ENCODE assay signal across 9 mouse cellular contexts in the genomic region with DNA sequence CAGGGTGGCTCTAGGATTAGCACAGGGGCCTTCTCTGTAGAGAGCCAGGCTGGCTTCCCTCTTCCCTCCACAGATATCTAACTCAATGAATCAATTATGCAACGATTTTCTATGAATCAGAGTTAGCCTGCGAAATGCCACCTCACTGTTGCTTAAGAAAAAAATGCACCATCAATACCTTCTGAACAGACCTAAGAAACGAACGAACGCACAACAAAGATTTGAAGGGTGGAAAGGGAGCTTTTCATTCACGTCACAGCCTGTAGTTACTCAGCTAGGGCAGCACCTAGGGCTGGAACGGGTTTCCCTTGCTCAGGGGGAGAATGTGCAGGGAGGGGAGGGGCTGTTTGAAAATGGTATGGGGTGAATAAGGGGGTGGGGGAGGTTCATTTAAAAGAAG. TPM values are rescaled to one million over a fixed set of nuclear protein-coding genes. Genes with fewer than 3 reads are reported as not detected.
DNase-seq lines count a peak whose midpoint lies in the region; ATAC-seq lines count a peak whose summit lies in the region.
"Had no signal": no experiment of that assay in that cellular context is flagged by ENCODE, and none has a peak within 500 bp of the region (broad histone marks: within the 10 kb centered on the region; RNA-seq: fewer than 3 reads in every experiment).

No protein-coding gene starts in this region.

- DNase-seq in heart, adult 11 months = peak; percentile 85
- DNase-seq in heart, postnatal 4 days = no peak
- peak; percentile 17 for DNase-seq in retina, embryonic 14.5 days (ENCODE audit: low spot score)
- no peak for DNase-seq in retina, postnatal 1 day
- peak; percentile 65 for DNase-seq in induced T-regulatory cell, adult 2 months (ENCODE audit: low read depth)
- no peak for DNase-seq in cerebellum, postnatal 36 days
- no peak for DNase-seq in urinary bladder, postnatal 4 days (ENCODE audit: low spot score in 2 of 2)
- DNase-seq: thymus, postnatal 4 days had no signal

- ATAC-seq in granulocyte monocyte progenitor cell, adult 5-6 weeks (replicated peaks; ENCODE audit: poor library complexity, severe bottlenecking) = no peak

RNA-seq across cellular contexts. Expression of a gene that starts 5.8 kb away (rescaled TPM):
- total RNA-seq in heart, postnatal 4 days (2021) = 10 to 100 TPM; 73.6 to 83.6 TPM
- 0.47 and 1.5 TPM in 2 replicates for total RNA-seq in granulocyte monocyte progenitor cell, adult 5-6 weeks (2014; fragmentation: Nextera tagmentation)
- total RNA-seq in granulocyte monocyte progenitor cell, adult 5-6 weeks (2017) = 0.05 and 0.09 TPM in 2 replicates

Comparison
In these comparisons a context has a peak if more than half of its experiments do, and no peak if none do; other contexts are left out.
1. DNase-seq: peak in heart, adult 11 months (single experiment), retina, embryonic 14.5 days (single experiment) and induced T-regulatory cell, adult 2 months (single experiment); none in heart, postnatal 4 days (single experiment), retina, postnatal 1 day (single experiment), cerebellum, postnatal 36 days (0 of 2) and urinary bladder, postnatal 4 days (0 of 2).
2. RNA of a gene that starts 5.8 kb away (total RNA-seq): 73.6 to 83.6 TPM in heart, postnatal 4 days; 0.05 to 1.5 TPM in granulocyte monocyte progenitor cell, adult 5-6 weeks; every median in the first group is over 10 times any median in the second.